Comparison of ENCODE assay signal across 9 mouse cellular contexts in genomic region chr4:139297566-139297965, GRCm38 (mm10). TPM values are rescaled to one million over a fixed set of nuclear protein-coding genes. Genes with fewer than 3 reads are reported as not detected.
DNase-seq lines count a peak whose midpoint lies in the region; ATAC-seq and TF ChIP-seq lines count a peak whose summit lies in the region.
"Had no signal": no experiment of that assay in that cellular context is flagged by ENCODE, and none has a peak within 500 bp of the region (broad histone marks: within the 10 kb centered on the region; RNA-seq: fewer than 3 reads in every experiment).

No protein-coding gene starts in this region.

- H3K9me3 ChIP-seq in liver, embryonic 12.5 days (replicated peaks), result no peaks in the 10 kb centered on the region
- H3K9me3 ChIP-seq: forebrain, embryonic 10.5 days had no signal

- H3K27ac ChIP-seq in liver, adult 2 months (replicated peaks; ENCODE audit: insufficient read depth, low read depth, low read length), result peak overlapping the region; percentile 92
- H3K27ac ChIP-seq in liver, embryonic 12.5 days, result no peak overlapping the region
- H3K27ac ChIP-seq: forebrain, embryonic 10.5 days had no signal

- ATAC-seq in liver, embryonic 12.5 days, result no peak
- no peak for ATAC-seq in megakaryocyte progenitor cell, adult 5-6 weeks (replicated peaks; ENCODE audit: poor library complexity)

- no peaks in the 10 kb centered on the region; the same call in 1 of the 2 replicates for H3K36me3 ChIP-seq in liver, adult 2 months (ENCODE audit: control insufficient read depth, insufficient read depth, low read length)
- H3K36me3 ChIP-seq in liver, embryonic 12.5 days, result peaks cover 6% of the 10 kb centered on the region; the same call in 1 of the 2 replicates

- H3K4me2 ChIP-seq in liver, embryonic 12.5 days, result no peak overlapping the region

- peak; percentile 59 for TF ChIP-seq CTCF in liver, adult 2 months (IDR thresholded peaks at IDR 0.05; ENCODE audit: low read depth, low read length)

- H3K9ac ChIP-seq in liver, adult 2 months (ENCODE audit: low read depth, low read length), result no peak overlapping the region
- H3K9ac ChIP-seq in liver, embryonic 12.5 days, result no peak overlapping the region

- DNase-seq in adrenal gland, adult 2 months, result peak; percentile 56
- DNase-seq in adrenal gland, postnatal 4 days (ENCODE audit: low spot score in 2 of 2), result no peak
- DNase-seq in liver, adult 2 months (ENCODE audit: extremely low read depth, low read depth, low spot score), result peak; percentile 91
- peak; percentile 97 to 98 for DNase-seq in cerebellum, postnatal 25 days
- DNase-seq in kidney, postnatal 25 days, result peak; percentile 80 to 85
- DNase-seq in left cerebral cortex, adult 18-20 months (ENCODE audit: low spot score in 2 of 2), result no peak

- no peak overlapping the region for H3K4me3 ChIP-seq in liver, adult 2 months (ENCODE audit: insufficient read depth, low read depth, low read length)
- no peak overlapping the region for H3K4me3 ChIP-seq in liver, embryonic 12.5 days
- H3K4me3 ChIP-seq: forebrain, embryonic 10.5 days had no signal

- H3K79me2 ChIP-seq in liver, adult 2 months (ENCODE audit: control insufficient read depth, insufficient read depth, low read length), result no peaks in the 10 kb centered on the region

- no peaks in the 10 kb centered on the region for H3K27me3 ChIP-seq in liver, adult 2 months (ENCODE audit: control insufficient read depth, insufficient read depth, low read length)
- H3K27me3 ChIP-seq in liver, embryonic 12.5 days (replicated peaks), result no peaks in the 10 kb centered on the region

- TF ChIP-seq POLR2A in liver, adult 2 months (IDR thresholded peaks at IDR 0.05; ENCODE audit: extremely low read depth, insufficient read depth, low read length), result no peak

- peaks cover 25% of the 10 kb centered on the region for H3K4me1 ChIP-seq in liver, adult 2 months (ENCODE audit: control insufficient read depth, insufficient read depth, low read length)
- H3K4me1 ChIP-seq in liver, embryonic 12.5 days, result no peaks in the 10 kb centered on the region

- 33% methylated on average over 4 of the region's 4 CpGs for WGBS in liver, adult 2 months
- WGBS in liver, embryonic 12.5 days (ENCODE audit: insufficient replicate concordance), result 72% methylated on average over 4 of the region's 4 CpGs

RNA-seq across cellular contexts. Expression of gene Pqlc2, which starts 12.9 kb away (rescaled TPM):
- 1 to 10 TPM; 9.2 to 9.5 TPM for total RNA-seq in adrenal gland, adult 2 months (2021)
- polyA plus RNA-seq in adrenal gland, adult 2 months (2012; rRNA removed), result 28.2 and 30.1 TPM in 2 replicates
- total RNA-seq in adrenal gland, postnatal 4 days (2021), result 10 to 100 TPM in 1 of 2 experiments, 1 to 10 TPM in 1; 9.8 to 10.6 TPM
- total RNA-seq in liver, adult 2 months (2014; rRNA removed), result 6.1 and 13.0 TPM in 2 replicates
- polyA plus RNA-seq in liver, adult 2 months (2012; rRNA removed), result 37.2 and 42.8 TPM in 2 replicates
- 9.4 and 9.5 TPM in 2 replicates for polyA plus RNA-seq in liver, embryonic 12.5 days (2016; fragmentation: Nextera tagmentation; extraction: Ambion mirVana)
- 3.5 and 5.6 TPM in 2 replicates for total RNA-seq in megakaryocyte progenitor cell, adult 5-6 weeks (2015)
- 1.3 and 3.9 TPM in 2 replicates for total RNA-seq in megakaryocyte progenitor cell, adult 5-6 weeks (2017)
- total RNA-seq in left cerebral cortex, adult 18-20 months (2021), result 10 to 100 TPM; 15.0 to 15.8 TPM

RNA-seq across cellular contexts. Expression of gene Akr7a5, which starts 13.0 kb away (rescaled TPM):
- total RNA-seq in adrenal gland, adult 2 months (2021), result 10 to 100 TPM; 59.7 to 61.3 TPM
- polyA plus RNA-seq in adrenal gland, adult 2 months (2012; rRNA removed), result 131 and 157 TPM in 2 replicates
- 10 to 100 TPM; 63.6 to 67.5 TPM for total RNA-seq in adrenal gland, postnatal 4 days (2021)
- 142 and 183 TPM in 2 replicates for total RNA-seq in liver, adult 2 months (2014; rRNA removed)
- polyA plus RNA-seq in liver, adult 2 months (2012; rRNA removed), result 144 and 155 TPM in 2 replicates
- 43.4 and 44.0 TPM in 2 replicates for polyA plus RNA-seq in liver, embryonic 12.5 days (2016; fragmentation: Nextera tagmentation; extraction: Ambion mirVana)
- 10.6 and 11.8 TPM in 2 replicates for total RNA-seq in megakaryocyte progenitor cell, adult 5-6 weeks (2015)
- total RNA-seq in megakaryocyte progenitor cell, adult 5-6 weeks (2017), result 11.2 and 13.0 TPM in 2 replicates
- total RNA-seq in left cerebral cortex, adult 18-20 months (2021), result 10 to 100 TPM; 26.8 to 27.0 TPM

RNA-seq across cellular contexts. Expression of gene Mrto4, which starts 54.8 kb away (rescaled TPM):
- 10 to 100 TPM; 54.1 to 70.6 TPM for total RNA-seq in adrenal gland, adult 2 months (2021)
- polyA plus RNA-seq in adrenal gland, adult 2 months (2012; rRNA removed), result 13.8 and 18.3 TPM in 2 replicates
- total RNA-seq in adrenal gland, postnatal 4 days (2021), result 10 to 100 TPM; 71.0 to 71.8 TPM
- total RNA-seq in liver, adult 2 months (2014; rRNA removed), result 26.0 and 27.9 TPM in 2 replicates
- polyA plus RNA-seq in liver, adult 2 months (2012; rRNA removed), result 17.2 and 22.8 TPM in 2 replicates
- polyA plus RNA-seq in liver, embryonic 12.5 days (2016; fragmentation: Nextera tagmentation; extraction: Ambion mirVana), result 166 and 184 TPM in 2 replicates
- total RNA-seq in megakaryocyte progenitor cell, adult 5-6 weeks (2015), result 150 and 154 TPM in 2 replicates
- total RNA-seq in megakaryocyte progenitor cell, adult 5-6 weeks (2017), result 72.2 and 75.9 TPM in 2 replicates
- total RNA-seq in left cerebral cortex, adult 18-20 months (2021), result 10 to 100 TPM; 44.3 to 47.5 TPM

RNA-seq across cellular contexts. Expression of gene Emc1, which starts 54.8 kb away (rescaled TPM):
- total RNA-seq in adrenal gland, adult 2 months (2021), result 10 to 100 TPM; 50.3 to 61.3 TPM
- polyA plus RNA-seq in adrenal gland, adult 2 months (2012; rRNA removed), result 42.1 and 53.3 TPM in 2 replicates
- 10 to 100 TPM; 53.9 to 58.1 TPM for total RNA-seq in adrenal gland, postnatal 4 days (2021)
- total RNA-seq in liver, adult 2 months (2014; rRNA removed), result 23.0 and 23.6 TPM in 2 replicates
- 22.2 and 22.3 TPM in 2 replicates for polyA plus RNA-seq in liver, adult 2 months (2012; rRNA removed)
- polyA plus RNA-seq in liver, embryonic 12.5 days (2016; fragmentation: Nextera tagmentation; extraction: Ambion mirVana), result 27.1 and 27.8 TPM in 2 replicates
- 19.2 and 19.8 TPM in 2 replicates for total RNA-seq in megakaryocyte progenitor cell, adult 5-6 weeks (2015)
- 30.3 and 42.6 TPM in 2 replicates for total RNA-seq in megakaryocyte progenitor cell, adult 5-6 weeks (2017)
- 10 to 100 TPM; 83.1 to 87.3 TPM for total RNA-seq in left cerebral cortex, adult 18-20 months (2021)

RNA-seq across cellular contexts. Expression of gene Ubr4, which starts 54.8 kb away (rescaled TPM):
- 100 to 1,000 TPM; 123 to 184 TPM for total RNA-seq in adrenal gland, adult 2 months (2021)
- 174 and 180 TPM in 2 replicates for polyA plus RNA-seq in adrenal gland, adult 2 months (2012; rRNA removed)
- total RNA-seq in adrenal gland, postnatal 4 days (2021), result 100 to 1,000 TPM; 114 to 124 TPM
- total RNA-seq in liver, adult 2 months (2014; rRNA removed), result 56.7 and 94.2 TPM in 2 replicates
- polyA plus RNA-seq in liver, adult 2 months (2012; rRNA removed), result 109 and 149 TPM in 2 replicates
- polyA plus RNA-seq in liver, embryonic 12.5 days (2016; fragmentation: Nextera tagmentation; extraction: Ambion mirVana), result 54.7 and 55.1 TPM in 2 replicates
- 63.6 and 83.1 TPM in 2 replicates for total RNA-seq in megakaryocyte progenitor cell, adult 5-6 weeks (2015)
- 41.7 and 46.1 TPM in 2 replicates for total RNA-seq in megakaryocyte progenitor cell, adult 5-6 weeks (2017)
- 100 to 1,000 TPM; 168 to 170 TPM for total RNA-seq in left cerebral cortex, adult 18-20 months (2021)

Comparison
In these comparisons a context has a peak if more than half of its experiments do, and no peak if none do; other contexts are left out.
1. DNase-seq: peak in adrenal gland, adult 2 months (single experiment), liver, adult 2 months (single experiment), cerebellum, postnatal 25 days (2 of 2) and kidney, postnatal 25 days (2 of 2); none in adrenal gland, postnatal 4 days (0 of 2) and left cerebral cortex, adult 18-20 months (0 of 2).